Mouse (Mus musculus): ENCODE results near the gene Pxmp2.

- TF ChIP-seq REST (IDR thresholded peaks at IDR 0.05; ENCODE audit: insufficient read depth, insufficient read length) (no peak), USF1 (IDR thresholded peaks at IDR 0.05; ENCODE audit: low read depth) (no peak), POLR2A (IDR thresholded peaks at IDR 0.05; ENCODE audit: insufficient read length, low read depth) (peak; percentile 83), TCF12 (IDR thresholded peaks at IDR 0.05; ENCODE audit: insufficient read depth, poor library complexity, severe bottlenecking) (no peak), MAX (IDR thresholded peaks at IDR 0.05; ENCODE audit: low read depth) (peak; percentile 95), MYOG (IDR thresholded peaks at IDR 0.05; ENCODE audit: control insufficient read depth in 1 of 3, insufficient read depth in 1 of 3, insufficient read length in 2 of 3, low read depth in 2 of 3) (peak in 1 of 3 experiments; percentile 50), E2F4 (IDR thresholded peaks at IDR 0.05; ENCODE audit: insufficient read depth) (peak; percentile 34), POLR2AphosphoS2 (IDR thresholded peaks at IDR 0.05; ENCODE audit: insufficient read length, low read depth) (peak; percentile 60)
Observed at GRCm38 (mm10) chr5:110230780-110231461, 55.1 kb downstream of the Pxmp2 start, which contains the start of gene Ankle2.
